Mouse (Mus musculus) adrenal gland, postnatal 14 days (tissue): Measurements from ENCODE around the gene Pde10a. TPM values are rescaled to one million over a fixed set of nuclear protein-coding genes. Genes with fewer than 3 reads are reported as not detected.
A peak's percentile ranks its signal among the peaks of the same experiment; 100 is the strongest.

Source experiments
- DNase-seq: peaks from one replicate; pipeline ENCODE4 v3.0.0; 2021; ENCODE audit warnings: mixed read lengths
- total RNA-seq: library from RNA; stranded (reverse); gene quantifications from 2 replicates; pipeline ENCODE4 v1.2.3, GENCODE M21; 2021

Pde10a gene
- total RNA-seq, 1 experiment from 2014 or later, result 33.0 TPM

GRCm38 (mm10) chr17:8757576-8757975 lies 232.4 kb downstream of the Pde10a start:
- peak; percentile 77 for DNase-seq

GRCm38 (mm10) chr17:8763248-8763647 lies 238.1 kb downstream of the Pde10a start:
- no peak for DNase-seq

GRCm38 (mm10) chr17:8765987-8766576 lies 240.9 kb downstream of the Pde10a start:
- no peak for DNase-seq

- DNase-seq, result no peak
Observed at GRCm38 (mm10) chr17:8769155-8769554, 244.0 kb downstream of the Pde10a start.

- no peak for DNase-seq
Observed at GRCm38 (mm10) chr17:8773391-8773790, 248.2 kb downstream of the Pde10a start.

GRCm38 (mm10) chr17:8774301-8774700 lies 249.1 kb downstream of the Pde10a start:
- DNase-seq, result no peak

- no peak for DNase-seq
Observed at GRCm38 (mm10) chr17:8775571-8776161, 250.5 kb downstream of the Pde10a start.

- DNase-seq, result no peak
Observed at GRCm38 (mm10) chr17:8777710-8778109, 252.5 kb downstream of the Pde10a start.

- no peak for DNase-seq
Observed at GRCm38 (mm10) chr17:8778839-8779238, 253.7 kb downstream of the Pde10a start.

- DNase-seq, result no peak
Observed at GRCm38 (mm10) chr17:8780484-8780883, 255.3 kb downstream of the Pde10a start.

GRCm38 (mm10) chr17:8781040-8781439 lies 255.9 kb downstream of the Pde10a start:
- DNase-seq, result no peak

GRCm38 (mm10) chr17:8781576-8781975 lies 256.4 kb downstream of the Pde10a start:
- no peak for DNase-seq

- no peak for DNase-seq
Observed at GRCm38 (mm10) chr17:8785908-8786307, 260.7 kb downstream of the Pde10a start.

GRCm38 (mm10) chr17:8786484-8786883 lies 261.3 kb downstream of the Pde10a start:
- DNase-seq, result no peak

- no peak for DNase-seq
Observed at GRCm38 (mm10) chr17:8787762-8788161, 262.6 kb downstream of the Pde10a start.

- DNase-seq, result no peak
Observed at GRCm38 (mm10) chr17:8791561-8791960, 266.4 kb downstream of the Pde10a start.

- peak; percentile 35 for DNase-seq
Observed at GRCm38 (mm10) chr17:8792611-8793010, 267.4 kb downstream of the Pde10a start.

- no peak for DNase-seq
Observed at GRCm38 (mm10) chr17:8797624-8798023, 272.5 kb downstream of the Pde10a start.

GRCm38 (mm10) chr17:8798531-8799295 lies 273.5 kb downstream of the Pde10a start:
- DNase-seq, result no peak

- no peak for DNase-seq
Observed at GRCm38 (mm10) chr17:8799296-8799731, 274.1 kb downstream of the Pde10a start.

GRCm38 (mm10) chr17:8799914-8800420 lies 274.8 kb downstream of the Pde10a start:
- DNase-seq, result no peak

GRCm38 (mm10) chr17:8800478-8801082 lies 275.4 kb downstream of the Pde10a start:
- peak; percentile 82 for DNase-seq
